Mouse (Mus musculus) cerebellum, adult 2 months (tissue): ENCODE data around the gene Epha3. TPM values are rescaled to one million over a fixed set of nuclear protein-coding genes. Genes with fewer than 3 reads are reported as not detected.

Source experiments
- DNase-seq, 2 experiments: peaks; one replicate each; pipeline ENCODE4 v3.0.0; 2021
- H3K27ac ChIP-seq: fragments of 200-500 bp; 2 replicates; pipeline ENCODE4 v1.5.1; 2012; ENCODE audit warnings: low read length, control low read depth, inconsistent platforms; ENCODE audit not compliant: insufficient read depth
- H3K27me3 ChIP-seq: fragments of 200-500 bp; 2 replicates; pipeline ENCODE4 v1.6.1; 2012; ENCODE audit warnings: inconsistent platforms, mild to moderate bottlenecking, low read length, moderate library complexity; ENCODE audit not compliant: control insufficient read depth, insufficient read depth
- H3K4me1 ChIP-seq: fragments of 200-500 bp; 2 replicates; pipeline ENCODE4 v1.6.1; 2011; ENCODE audit warnings: low read length; ENCODE audit not compliant: control insufficient read depth, insufficient read depth
- H3K4me3 ChIP-seq: fragments of 200-500 bp; replicated peaks from 2 replicates; pipeline ENCODE3; 2011; ENCODE audit warnings: mild to moderate bottlenecking, low read depth, low read length, control low read depth; ENCODE audit not compliant: insufficient read depth
- CTCF ChIP-seq: fragments of 200-500 bp; IDR thresholded peaks from 2 replicates; pipeline ENCODE4 v1.5.1; 2011; ENCODE audit warnings: low read depth, mild to moderate bottlenecking, control low read depth, low read length, moderate library complexity, borderline replicate concordance; ENCODE audit not compliant: insufficient read depth
- POLR2A ChIP-seq: fragments of 200-500 bp; IDR thresholded peaks from 2 replicates; pipeline ENCODE4 v1.6.1; 2011; ENCODE audit warnings: low read length, control low read depth, borderline replicate concordance; ENCODE audit not compliant: insufficient read depth
- WGBS: fragments of 180-500 bp; shearing (Covaris S2); methylation state at CpG from one replicate; pipeline ENCODE4 v1.1.7; 2018; 5-methylcytosine and 5-hydroxymethylcytosine counted together
- polyA plus RNA-seq: library from polyadenylated mRNA; depleted of rRNA; stranded (reverse); fragments of >200 nt; gene quantifications from 2 replicates; pipeline ENCODE4 v1.2.3, GENCODE M21; 2012

The Epha3 gene
- polyA plus RNA-seq, 1 experiment: 5.3 TPM

GRCm38 (mm10) chr16:63600229-63600628, 263.7 kb downstream of the Epha3 start:
- WGBS: 39% methylated on average over 3 of the region's 3 CpGs
- no peak for TF ChIP-seq CTCF
- TF ChIP-seq POLR2A: no peak
- DNase-seq: no peak
- H3K4me1 ChIP-seq: no peaks in the 10 kb centered on the region
- no peaks in the 10 kb centered on the region for H3K27me3 ChIP-seq
- no peak overlapping the region for H3K4me3 ChIP-seq
- no peak overlapping the region for H3K27ac ChIP-seq

- no peaks in the 10 kb centered on the region for H3K27me3 ChIP-seq
- WGBS: 14% methylated on average over 4 of the region's 4 CpGs
- H3K4me1 ChIP-seq: peaks cover 4% of the 10 kb centered on the region
- peak; percentile 10 to 39 for DNase-seq
- H3K4me3 ChIP-seq: no peak overlapping the region
- H3K27ac ChIP-seq: no peak overlapping the region
- TF ChIP-seq CTCF (no peak), POLR2A (no peak)
Measured at GRCm38 (mm10) chr16:63594656-63595055, 269.3 kb downstream of the Epha3 start.

GRCm38 (mm10) chr16:63569746-63570145, 294.2 kb downstream of the Epha3 start:
- no peak overlapping the region for H3K27ac ChIP-seq
- WGBS: 80% methylated on average over 4 of the region's 4 CpGs
- TF ChIP-seq POLR2A (no peak), CTCF (no peak)

GRCm38 (mm10) chr16:63566106-63566836, 297.7 kb downstream of the Epha3 start:
- H3K4me3 ChIP-seq: no peak overlapping the region
- H3K27ac ChIP-seq: no peak overlapping the region
- no peaks in the 10 kb centered on the region for H3K27me3 ChIP-seq
- whole genome bisulfite sequencing: 39% methylated on average over 17 of the region's 17 CpGs
- no peaks in the 10 kb centered on the region for H3K4me1 ChIP-seq
- peak; percentile 54 to 75 for DNase-seq
- no peak for TF ChIP-seq CTCF
- TF ChIP-seq POLR2A: no peak

More at GRCm38 (mm10) chr16:63569746-63570145, 294.2 kb downstream of the Epha3 start:
- H3K27me3 ChIP-seq: no peaks in the 10 kb centered on the region
- no peak overlapping the region for H3K4me3 ChIP-seq
- DNase-seq: no peak
- H3K4me1 ChIP-seq: no peaks in the 10 kb centered on the region

GRCm38 (mm10) chr16:63556410-63557146, 307.4 kb downstream of the Epha3 start:
- Histone ChIP-seq H3K4me1 (no peaks in the 10 kb centered on the region), H3K27me3 (no peaks in the 10 kb centered on the region), H3K4me3 (no peak overlapping the region), H3K27ac (no peak overlapping the region)
- DNase-seq: peak in 1 of 2 experiments; percentile 9
- WGBS: 75% methylated on average over 6 of the region's 6 CpGs
- TF ChIP-seq CTCF (no peak), POLR2A (no peak)

GRCm38 (mm10) chr16:63552531-63552930, 311.4 kb downstream of the Epha3 start:
- H3K27ac ChIP-seq: no peak overlapping the region
- WGBS: 42% methylated on average over 7 of the region's 7 CpGs
- no peak for TF ChIP-seq CTCF
- no peak for TF ChIP-seq POLR2A
- DNase-seq: no peak
- H3K4me3 ChIP-seq: no peak overlapping the region
- no peaks in the 10 kb centered on the region for H3K4me1 ChIP-seq
- no peaks in the 10 kb centered on the region for H3K27me3 ChIP-seq

- Histone ChIP-seq H3K27ac (no peak overlapping the region), H3K27me3 (no peaks in the 10 kb centered on the region), H3K4me3 (no peak overlapping the region), H3K4me1 (no peaks in the 10 kb centered on the region)
- no peak for TF ChIP-seq POLR2A
- DNase-seq: no peak
Measured at GRCm38 (mm10) chr16:63539489-63539888, 324.5 kb downstream of the Epha3 start.

- H3K4me3 ChIP-seq: no peak overlapping the region
- H3K27ac ChIP-seq: no peak overlapping the region
- no peaks in the 10 kb centered on the region for H3K4me1 ChIP-seq
- no peaks in the 10 kb centered on the region for H3K27me3 ChIP-seq
- TF ChIP-seq POLR2A (no peak), CTCF (no peak)
- no peak for DNase-seq
- 41% methylated on average over 2 of the region's 2 CpGs for WGBS
Measured at GRCm38 (mm10) chr16:63528821-63529220, 335.2 kb downstream of the Epha3 start.
